In genomic region chr1:74797459-74797858, GRCm38 (mm10) we compare ENCODE assay signal across 10 mouse cellular contexts. TPM values are rescaled to one million over a fixed set of nuclear protein-coding genes. Genes with fewer than 3 reads are reported as not detected.
DNase-seq lines count a peak whose midpoint lies in the region; ATAC-seq lines count a peak whose summit lies in the region.
"Had no signal": no experiment of that assay in that cellular context is flagged by ENCODE, and none has a peak within 500 bp of the region (broad histone marks: within the 10 kb centered on the region; RNA-seq: fewer than 3 reads in every experiment).

No protein-coding gene starts in this region.

- peak; percentile 21 for DNase-seq in adrenal gland, postnatal 14 days
- no peak for DNase-seq in adrenal gland, adult 2 months
- DNase-seq in right cerebral cortex, postnatal 10 days (ENCODE audit: low spot score in 2 of 2), result peak; percentile 77 to 83
- no peak for DNase-seq in right cerebral cortex, postnatal 36 days (ENCODE audit: low spot score in 2 of 2)
- peak; percentile 88 for DNase-seq in mesoderm, embryonic 11.5 days (ENCODE audit: low read depth, low spot score)
- no peak for DNase-seq in spleen, adult 12 weeks (ENCODE audit: low spot score)
- DNase-seq in spleen, postnatal 14 days (ENCODE audit: low spot score in 2 of 2), result no peak

- ATAC-seq in megakaryocyte progenitor cell, adult 5-6 weeks (replicated peaks; ENCODE audit: poor library complexity), result no peak

RNA-seq across cellular contexts. Expression of gene Wnt10a, which starts 6.1 kb away (rescaled TPM):
- 0.30 TPM in 2 replicates for total RNA-seq in adrenal gland, postnatal 14 days (2021)
- 1 to 10 TPM in 1 of 2 experiments, under 1 TPM in 1; 0.23 to 1.2 TPM for total RNA-seq in adrenal gland, adult 2 months (2021)
- 2.1 and 2.4 TPM in 2 replicates for polyA plus RNA-seq in adrenal gland, adult 2 months (2012; rRNA removed)
- not detected in 2 replicates for total RNA-seq in megakaryocyte progenitor cell, adult 5-6 weeks (2015)
- not detected in 2 replicates for total RNA-seq in megakaryocyte progenitor cell, adult 5-6 weeks (2017)

RNA-seq across cellular contexts. Expression of gene Wnt6, which starts 25.8 kb away (rescaled TPM):
- total RNA-seq in adrenal gland, postnatal 14 days (2021), result 2.4 and 3.2 TPM in 2 replicates
- total RNA-seq in adrenal gland, adult 2 months (2021), result 1 to 10 TPM; 2.3 to 5.7 TPM
- polyA plus RNA-seq in adrenal gland, adult 2 months (2012; rRNA removed), result 11.5 and 17.1 TPM in 2 replicates
- 0.07 and 0.17 TPM in 2 replicates for total RNA-seq in megakaryocyte progenitor cell, adult 5-6 weeks (2015)
- total RNA-seq in megakaryocyte progenitor cell, adult 5-6 weeks (2017), result 0.74 TPM in 1 of 2 replicates, not detected in the other

RNA-seq across cellular contexts. Expression of gene Prkag3, which starts 48.4 kb away (rescaled TPM):
- 0.15 TPM in 1 of 2 replicates, not detected in the other for total RNA-seq in adrenal gland, postnatal 14 days (2021)
- under 1 TPM in 1 of 2 experiments, not detected in 1; 0.17 TPM for total RNA-seq in adrenal gland, adult 2 months (2021)
- 0.20 and 0.26 TPM in 2 replicates for polyA plus RNA-seq in adrenal gland, adult 2 months (2012; rRNA removed)
- total RNA-seq in megakaryocyte progenitor cell, adult 5-6 weeks (2015), result not detected in 2 replicates
- total RNA-seq in megakaryocyte progenitor cell, adult 5-6 weeks (2017), result not detected in 2 replicates
- total RNA-seq: left cerebral cortex, postnatal 10 days had no signal

RNA-seq across cellular contexts. Expression of gene Cdk5r2, which starts 57.3 kb away (rescaled TPM):
- total RNA-seq in adrenal gland, postnatal 14 days (2021), result 4.1 and 5.8 TPM in 2 replicates
- 1 to 10 TPM; 3.1 to 4.6 TPM for total RNA-seq in adrenal gland, adult 2 months (2021)
- polyA plus RNA-seq in adrenal gland, adult 2 months (2012; rRNA removed), result 8.7 and 11.6 TPM in 2 replicates
- not detected in 2 replicates for total RNA-seq in megakaryocyte progenitor cell, adult 5-6 weeks (2015)
- not detected in 2 replicates for total RNA-seq in megakaryocyte progenitor cell, adult 5-6 weeks (2017)
- total RNA-seq: gastrocnemius, adult 18-20 months had no signal

Comparison
In these comparisons a context has a peak if more than half of its experiments do, and no peak if none do; other contexts are left out.
1. DNase-seq: peak in adrenal gland, postnatal 14 days (single experiment), right cerebral cortex, postnatal 10 days (2 of 2) and mesoderm, embryonic 11.5 days (single experiment); none in adrenal gland, adult 2 months (single experiment), right cerebral cortex, postnatal 36 days (0 of 2), spleen, adult 12 weeks (single experiment) and spleen, postnatal 14 days (0 of 2).